Mouse (Mus musculus): ENCODE measurements at regions not wholly inside any gene's neighbourhood (a gene's known extent, or its start where the extent isn't known, plus 50 kb on each side); places are given as distances from the start of the nearest gene placed in this dataset.

GRCm38 (mm10) chr14:67139674-67140073 lies 1130.7 kb upstream of the Gulo start:
- no peak for DNase-seq (ENCODE audit: low spot score in 2 of 2)

GRCm38 (mm10) chr14:67139152-67139551 lies 1130.1 kb upstream of the Gulo start:
- DNase-seq (ENCODE audit: low spot score in 2 of 2): no peak

- DNase-seq (ENCODE audit: low spot score in 2 of 2): no peak
Observed at GRCm38 (mm10) chr14:67136141-67136498, 1127.1 kb upstream of the Gulo start.

GRCm38 (mm10) chr14:67135221-67136140 lies 1126.5 kb upstream of the Gulo start:
- DNase-seq (ENCODE audit: low spot score in 2 of 2): no peak

GRCm38 (mm10) chr14:67133221-67133620 lies 1124.2 kb upstream of the Gulo start:
- no peak for DNase-seq (ENCODE audit: low spot score in 2 of 2)

GRCm38 (mm10) chr14:67127118-67127517 lies 1118.1 kb upstream of the Gulo start:
- DNase-seq (ENCODE audit: low spot score in 2 of 2): no peak

- no peak for DNase-seq (ENCODE audit: low spot score in 2 of 2)
Observed at GRCm38 (mm10) chr14:67126254-67126653, 1117.2 kb upstream of the Gulo start.

GRCm38 (mm10) chr14:67123300-67123699 lies 1114.3 kb upstream of the Gulo start:
- no peak for DNase-seq (ENCODE audit: low spot score in 2 of 2)
